Mouse (Mus musculus) left cerebral cortex, adult 18-20 months (tissue): ENCODE results near the gene Clca4b. TPM values are rescaled to one million over a fixed set of nuclear protein-coding genes. Genes with fewer than 3 reads are reported as not detected.
"Not testable (repeated sequence)": the region's sequence is repeated elsewhere in the genome, so short reads cannot be mapped to it uniquely, and the experiment has no call there.

Experiments
- DNase-seq, 2 experiments: peaks; one replicate each; pipeline ENCODE4 v3.0.0; 2021 to 2022; ENCODE audit warnings: low spot score in 2 of 2, mixed read lengths in 1 of 2
- long read RNA-seq, 2 experiments: library from polyadenylated mRNA; stranded (forward); transcript quantifications; one replicate each; pipeline ENCODE4 v2.0.0; 2021
- total RNA-seq, 2 experiments: library from RNA; stranded (reverse); gene quantifications; 2 replicates each; pipeline ENCODE4 v1.2.3; 2021

Gene Clca4b
- not detected for total RNA-seq
- long read RNA-seq, experiment 1 = 0 reads
- long read RNA-seq, experiment 2 = 0 reads

DNA sequence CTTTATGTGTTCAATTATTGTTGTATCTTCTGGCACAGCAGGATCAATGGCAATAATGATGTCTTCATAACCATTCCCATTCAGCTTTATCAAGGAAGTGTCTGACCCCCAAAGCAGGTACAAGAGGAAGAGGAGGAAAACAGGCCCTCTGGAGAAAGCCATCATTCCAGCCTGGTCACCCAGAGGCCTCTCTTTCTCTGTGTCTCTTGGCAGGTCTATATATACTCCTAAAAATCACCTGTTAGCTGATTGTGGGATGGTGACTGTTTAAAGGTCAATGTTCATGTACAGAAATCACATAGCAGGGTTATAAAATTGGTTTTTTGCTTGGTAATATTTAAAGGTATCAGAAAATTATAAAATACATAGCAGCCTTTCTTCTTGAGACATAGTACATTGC, at the start of gene Clca4b:
Gene Clca4b (minus strand): TSS at position 195 of the 400 bp plus-strand sequence.
- DNase-seq = no peak

DNA sequence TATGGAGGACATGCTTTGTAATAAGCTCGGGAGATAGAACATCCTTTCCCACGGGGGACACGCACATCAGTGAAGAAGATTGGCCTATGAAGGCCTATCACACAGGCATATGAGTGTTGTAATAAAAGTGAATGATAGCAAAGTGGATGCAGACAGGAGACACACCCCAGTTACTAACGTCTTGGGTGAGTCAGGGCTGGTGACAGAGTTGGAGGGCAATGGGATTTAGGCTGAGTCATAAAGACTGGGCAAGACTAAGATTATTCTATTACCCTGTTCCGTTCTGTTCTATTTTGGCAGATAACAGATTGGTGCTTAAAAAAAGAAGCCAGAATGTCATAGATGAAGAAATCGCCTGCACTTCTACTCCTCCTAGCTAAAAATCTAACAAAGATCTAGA, 48.2 kb upstream of the Clca4b start:
- no peak for DNase-seq

DNA sequence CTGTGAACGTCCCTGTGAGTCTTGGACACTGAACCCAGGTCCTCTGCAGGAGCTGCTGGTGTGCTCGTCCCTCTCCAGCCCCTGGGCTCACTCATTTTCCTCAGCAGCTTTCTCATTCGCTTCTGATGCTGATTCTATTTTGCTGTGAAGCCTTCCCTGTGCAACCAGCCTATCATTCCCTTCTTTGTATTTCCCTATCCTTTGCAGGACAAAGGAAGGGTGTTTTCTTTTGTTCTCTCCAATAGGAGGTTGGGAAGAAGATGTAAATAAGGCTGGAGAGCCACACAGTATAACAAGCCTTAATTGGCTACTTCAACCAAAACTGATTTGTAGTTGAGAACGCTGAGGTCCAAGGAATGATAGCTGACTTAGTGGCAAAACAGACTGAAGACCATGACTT, 45.3 kb upstream of the Clca4b start:
- no peak for DNase-seq

DNA sequence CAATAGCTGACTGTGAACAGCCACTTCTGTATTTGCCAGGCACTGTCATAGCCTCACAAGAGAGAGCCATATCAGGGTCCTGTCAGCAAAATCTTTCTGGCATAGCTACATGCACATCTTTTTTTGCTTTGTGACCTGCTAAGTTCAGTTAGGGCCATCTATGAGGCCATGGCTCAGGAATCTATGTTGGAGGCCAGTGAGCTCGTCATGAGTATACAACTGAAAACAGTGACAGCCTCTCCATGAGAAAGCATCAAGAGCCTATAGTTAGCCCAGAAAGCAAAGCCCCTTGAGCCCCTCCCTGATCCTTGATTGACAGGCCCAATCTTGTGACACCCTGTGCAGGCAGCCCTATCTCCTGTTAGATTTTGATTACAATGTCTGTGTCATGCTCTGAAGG, 43.8 kb upstream of the Clca4b start:
- DNase-seq = no peak

DNA sequence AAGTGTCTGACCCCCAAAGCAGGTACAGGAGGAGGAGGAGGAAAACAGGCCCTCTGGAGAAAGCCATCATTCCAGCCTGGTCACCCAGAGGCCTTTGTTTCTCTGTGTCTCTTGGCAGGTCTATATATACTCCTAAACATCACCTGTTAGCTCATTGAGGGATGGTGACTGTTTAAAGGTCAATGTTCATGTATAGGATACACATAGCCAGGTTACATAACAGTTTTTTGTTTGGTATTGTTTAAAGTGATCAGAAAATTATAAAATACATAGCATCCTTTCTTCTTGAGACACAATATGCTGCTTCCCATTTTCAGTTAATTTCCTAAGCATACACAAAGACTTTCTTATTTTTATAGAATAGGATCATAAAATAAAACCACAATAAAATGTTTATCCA, 42.6 kb upstream of the Clca4b start, which contains the start of gene Clca4a:
Gene Clca4a (minus strand): TSS at position 101 of the 400 bp plus-strand sequence.
- DNase-seq = no peak

DNA sequence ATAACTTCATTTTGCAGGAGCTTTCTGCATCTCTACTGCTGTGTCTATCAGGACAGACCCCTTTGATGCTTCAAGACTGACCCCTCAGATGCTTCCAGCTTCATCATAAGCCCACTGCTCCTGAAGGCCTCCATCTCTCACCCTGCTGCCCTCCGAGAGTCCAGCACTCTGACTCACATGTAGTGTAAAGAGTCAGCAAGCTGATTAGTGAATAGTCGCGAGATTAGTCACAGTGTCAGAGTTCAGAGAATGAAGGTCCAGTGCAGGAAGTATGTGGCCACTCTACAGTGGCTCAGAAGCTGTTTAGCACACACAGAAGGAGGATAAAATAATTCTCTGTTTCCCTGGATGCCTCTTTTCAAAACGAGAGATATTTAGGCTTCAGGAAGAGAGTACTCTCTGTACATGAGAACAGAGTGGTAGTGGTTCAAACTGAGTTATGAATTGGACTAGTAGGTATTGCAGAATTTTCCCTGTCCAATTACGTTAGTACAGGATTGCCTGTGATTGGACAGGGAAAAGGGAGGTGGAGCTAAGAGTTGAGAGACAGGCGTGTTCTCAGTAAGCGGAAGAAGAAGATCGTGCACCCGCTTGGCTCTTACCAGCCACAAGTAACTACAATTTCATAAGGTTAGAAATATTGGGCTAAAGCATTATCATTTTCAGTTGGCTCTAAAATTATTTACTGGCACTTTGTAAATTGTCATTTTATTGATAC, 39.4 kb upstream of the Clca4b start:
- DNase-seq = no peak

DNA sequence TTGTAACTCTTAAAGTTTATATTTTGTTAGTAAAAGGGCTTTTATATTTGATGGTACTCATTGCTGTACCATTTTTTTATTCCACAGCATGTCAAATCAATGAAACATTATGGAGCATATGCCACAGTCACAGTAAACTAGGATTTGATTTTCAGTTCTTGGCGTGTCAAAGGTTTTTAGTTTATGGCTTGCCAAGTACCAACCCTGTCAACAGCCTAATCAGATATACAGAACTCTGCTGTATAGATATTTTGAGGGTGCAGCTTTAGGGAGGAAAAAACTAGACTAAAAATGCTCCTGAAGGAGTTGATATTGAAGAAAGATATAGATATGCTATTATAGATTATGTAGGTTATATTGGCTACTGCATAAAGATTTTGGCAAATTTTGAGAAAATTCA, 37.4 kb upstream of the Clca4b start:
- DNase-seq = no peak

DNA sequence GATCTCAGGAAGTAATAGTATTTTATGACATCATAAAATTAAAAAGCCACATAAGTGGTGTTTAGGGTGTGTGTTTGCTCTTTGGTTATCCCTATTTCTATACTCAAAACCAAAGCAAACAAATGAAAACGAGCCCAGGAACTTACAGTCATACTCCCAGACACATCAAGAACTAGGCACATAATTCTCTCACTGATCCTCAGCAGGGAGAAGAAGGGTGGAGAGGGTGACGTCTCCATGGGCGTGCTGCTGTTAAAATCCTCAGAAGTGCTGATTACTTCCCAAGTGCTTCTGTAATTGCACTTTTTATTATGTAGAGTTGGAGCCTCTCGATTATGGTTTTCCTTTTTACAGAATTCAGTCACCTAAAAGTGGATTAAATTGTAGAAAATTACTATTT, 33.7 kb upstream of the Clca4b start:
- no peak for DNase-seq

DNA sequence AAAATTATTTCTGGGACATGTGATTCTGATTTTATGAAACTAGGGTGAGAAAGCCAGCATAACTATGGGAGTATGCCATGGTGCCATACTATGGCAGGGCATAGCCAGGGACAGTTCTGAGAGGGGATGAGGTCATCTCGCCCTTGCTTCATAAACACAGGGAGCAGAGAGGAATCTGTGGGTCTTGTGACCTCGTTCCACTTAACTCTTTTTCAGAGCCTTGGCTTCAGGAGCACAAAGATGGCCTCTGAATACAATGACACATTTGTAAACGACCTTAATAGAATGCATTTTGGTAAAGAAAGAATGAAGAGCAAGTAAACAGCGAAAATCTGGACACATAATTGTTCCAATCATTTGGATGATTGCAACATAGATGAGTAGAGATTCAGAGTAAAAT, 18.5 kb upstream of the Clca4b start:
- DNase-seq = no peak

DNA sequence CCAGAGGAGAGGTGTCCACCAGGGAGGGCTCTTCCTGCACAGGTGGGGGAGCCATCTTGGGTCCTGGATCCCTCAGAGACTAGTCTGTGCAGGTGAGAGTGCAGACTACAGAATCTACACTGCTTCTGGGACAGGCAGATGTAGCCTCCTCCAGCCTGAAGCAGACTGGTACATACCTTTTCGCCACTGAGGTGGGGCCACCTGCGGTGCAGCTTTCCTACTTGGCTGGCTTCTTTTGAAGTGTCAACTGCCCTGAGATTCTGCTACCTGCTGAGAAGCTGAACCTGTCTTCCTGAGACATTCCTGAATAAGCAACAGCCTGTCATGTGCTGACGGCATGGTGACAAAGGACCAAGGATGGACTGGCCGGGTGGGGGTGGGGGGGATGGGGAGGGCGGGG, 15.0 kb upstream of the Clca4b start:
- not testable (repeated sequence) for DNase-seq

DNA sequence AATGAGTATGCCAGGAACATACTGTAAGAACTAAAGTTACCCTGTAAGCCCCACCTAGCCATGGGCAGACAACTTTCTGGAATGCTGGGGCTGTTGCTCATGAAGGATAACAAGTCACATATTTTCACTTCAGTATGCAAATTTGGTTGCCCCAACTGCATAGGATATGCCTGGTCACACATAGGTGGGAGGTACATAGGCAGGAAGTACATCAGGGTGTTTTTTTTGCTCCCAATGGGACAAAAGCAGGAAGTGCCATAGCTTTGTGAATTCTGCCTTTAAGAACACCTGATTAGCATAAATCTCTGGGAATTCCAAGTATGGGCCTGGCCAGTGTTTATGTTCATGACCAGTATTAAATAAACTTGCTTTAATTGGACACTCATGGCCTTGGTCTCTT, 1.3 kb upstream of the Clca4b start:
- not testable (repeated sequence) for DNase-seq

DNA sequence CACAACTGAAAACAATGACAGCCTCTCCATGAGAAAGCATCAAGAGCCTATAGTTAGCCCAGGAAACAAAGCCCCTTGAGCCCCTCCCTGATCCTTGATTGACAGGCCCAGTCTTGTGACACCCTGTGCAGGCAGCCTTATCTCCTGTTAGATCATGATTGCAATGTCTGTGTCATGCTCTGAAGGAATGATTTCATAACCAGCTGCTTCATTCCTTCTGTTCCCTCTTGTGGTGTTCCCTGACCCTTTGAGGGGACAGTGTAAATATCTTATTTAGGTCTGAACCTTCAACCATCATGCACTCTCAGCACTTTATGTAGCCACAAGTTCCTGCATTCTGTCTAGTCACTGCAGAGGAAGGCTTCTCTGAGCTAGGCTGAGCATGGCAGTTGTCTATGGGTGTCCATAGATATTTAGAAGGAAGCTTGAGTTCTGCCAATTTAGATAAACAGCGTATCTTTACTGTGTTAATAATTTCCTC, 722 bp upstream of the Clca4b start:
- no peak for DNase-seq

DNA sequence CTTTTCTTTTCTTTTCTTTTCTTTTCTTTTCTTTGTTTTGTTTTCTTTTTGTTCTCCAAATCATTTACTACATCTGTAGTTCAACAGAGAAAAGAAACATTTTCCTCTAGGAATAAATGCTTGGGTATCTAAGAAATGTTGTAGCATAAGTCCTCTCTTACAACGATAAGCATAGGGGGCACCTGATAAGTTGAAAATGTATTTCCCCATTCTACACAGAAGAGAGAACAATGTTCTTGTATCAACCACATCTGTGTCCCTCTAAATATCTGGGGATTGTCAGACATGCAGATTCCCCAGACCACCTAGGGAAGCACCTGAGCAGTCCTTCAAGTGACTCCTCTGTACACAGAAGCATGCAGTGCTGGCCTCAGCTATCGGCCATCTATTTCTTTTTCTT, 18.3 kb downstream of the Clca4b start:
- DNase-seq = no peak

DNA sequence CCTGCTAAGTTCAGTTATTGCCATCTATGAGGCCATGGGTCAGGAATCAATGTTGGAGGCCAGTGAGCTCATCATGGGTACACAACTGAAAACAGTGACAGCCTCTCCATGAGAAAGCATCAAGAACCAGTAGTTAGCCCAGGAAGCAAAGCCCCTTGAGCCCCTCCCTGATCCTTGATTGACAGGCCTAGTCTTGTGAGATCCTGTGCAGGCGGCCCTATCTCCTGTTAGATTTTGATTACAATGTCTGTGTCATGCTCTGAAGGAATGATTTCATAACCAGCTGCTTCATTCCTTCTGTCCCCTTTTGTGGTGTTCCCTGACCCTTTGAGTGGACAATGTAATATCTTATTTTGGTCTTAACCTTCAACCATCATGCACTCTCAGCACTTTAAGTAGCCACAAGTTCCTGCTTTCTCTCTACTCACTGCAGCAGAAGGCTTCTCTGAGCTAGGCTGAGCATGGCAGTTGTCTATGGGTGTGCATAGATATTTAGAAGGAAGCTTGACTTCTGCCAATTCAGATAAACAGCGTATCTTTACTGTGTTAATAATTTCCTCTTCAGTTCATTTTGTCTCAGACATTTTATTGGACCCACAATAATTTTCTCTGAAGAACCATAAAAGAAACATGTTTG, 35.2 kb downstream of the Clca4b start:
- no peak for DNase-seq

DNA sequence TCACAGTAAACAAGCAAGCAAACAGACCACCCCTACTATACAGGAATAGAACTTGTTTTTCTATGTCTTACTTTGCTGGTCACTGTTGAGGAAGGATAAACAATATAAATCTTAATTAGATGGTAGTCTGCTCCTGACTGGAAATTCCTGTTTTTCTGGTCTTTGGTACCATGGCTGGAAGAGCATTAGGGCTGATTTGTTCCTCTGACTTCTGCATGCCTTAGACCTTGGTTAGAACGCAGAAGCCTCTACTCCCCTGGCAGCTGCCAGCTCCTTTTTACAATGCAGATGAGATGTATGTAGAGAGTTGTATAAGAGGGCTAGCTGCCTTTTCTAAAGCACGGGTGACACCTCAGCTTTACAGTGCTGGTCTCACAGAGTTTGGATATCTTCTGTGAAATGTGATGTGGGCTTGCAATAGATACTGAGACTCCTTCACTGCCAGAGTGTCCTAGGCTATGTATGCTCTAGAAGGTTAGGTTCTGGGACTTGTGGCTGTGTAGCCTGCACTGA, 42.0 kb downstream of the Clca4b start:
- DNase-seq = peak in 1 of 2 experiments; percentile 2

DNA sequence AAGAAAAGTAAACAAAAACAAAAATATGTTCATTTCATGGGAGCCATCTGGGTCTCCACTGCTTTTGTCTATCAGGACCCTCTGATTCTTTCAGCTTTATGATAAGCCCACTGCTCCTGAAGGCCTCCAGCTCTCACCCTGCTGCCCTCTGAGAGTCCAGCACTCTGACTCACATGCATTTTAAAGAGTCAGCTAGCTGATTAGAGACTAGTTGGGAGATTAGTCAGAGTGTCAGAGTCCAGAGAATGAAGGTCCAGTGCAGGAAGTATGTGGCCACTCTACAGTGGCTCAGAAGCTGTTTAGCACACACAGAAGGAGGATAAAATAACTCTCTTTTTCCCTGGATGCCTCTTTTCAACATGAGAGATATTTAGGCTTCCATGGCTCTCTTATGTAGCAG, 45.4 kb downstream of the Clca4b start:
- no peak for DNase-seq

DNA sequence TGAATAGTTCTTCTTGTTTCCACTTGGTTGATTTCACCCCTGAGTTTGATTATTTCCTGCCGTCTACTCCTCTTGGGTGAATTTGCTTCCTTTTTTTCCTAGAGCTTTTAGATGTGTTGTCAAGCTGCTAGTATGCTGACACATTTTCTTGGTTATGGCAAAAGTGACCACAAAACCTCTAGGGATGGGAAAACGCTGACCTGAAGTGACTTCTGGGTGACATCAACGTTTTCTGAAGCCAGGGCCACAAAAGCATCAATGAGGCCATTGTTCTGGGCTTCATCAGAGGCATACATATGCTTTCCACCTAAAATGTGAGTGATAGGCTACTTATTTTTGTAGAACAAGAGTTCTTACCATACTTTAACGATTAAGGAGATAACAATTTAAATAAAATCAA, 60.3 kb downstream of the Clca4b start:
- not testable (repeated sequence) for DNase-seq

Other genes starting within 250 kb of the Clca4b start
- gene Sh3glb1, start 212.2 kb downstream of the Clca4b start, total RNA-seq = 10 to 100 TPM; 56.7 to 59.3 TPM
- gene Clca3a1, start 171.6 kb downstream of the Clca4b start, total RNA-seq = under 1 TPM; 0.09 TPM
- not detected for gene Clca3a2, start 113.0 kb downstream of the Clca4b start, total RNA-seq
- gene Clca3b, start 83.2 kb downstream of the Clca4b start, total RNA-seq = not detected
- not detected for gene Clca4a, start 42.5 kb upstream of the Clca4b start, total RNA-seq
- not detected for gene Clca1, start 100.2 kb upstream of the Clca4b start, total RNA-seq
- not detected for gene Clca2, start 166.9 kb upstream of the Clca4b start, total RNA-seq
- gene Odf2l, start 186.1 kb upstream of the Clca4b start, total RNA-seq = 10 to 100 TPM; 17.7 to 27.3 TPM